Mouse (Mus musculus) cerebral cortex, adult 2 months (tissue): ENCODE data around the gene Diaph3.

Experiments
- WGBS: fragments of 180-500 bp; shearing (Covaris S2); methylation state at CpG from one replicate; pipeline ENCODE4 v1.1.7; 2018; 5-methylcytosine and 5-hydroxymethylcytosine counted together

The Diaph3 gene

GRCm38 (mm10) chr14:87084906-87085305 is 56.1 kb downstream of the Diaph3 start:
- WGBS = 90% methylated on average over 8 of the region's 8 CpGs

GRCm38 (mm10) chr14:87083911-87084310 is 57.1 kb downstream of the Diaph3 start:
- 68% methylated on average over 6 of the region's 6 CpGs for WGBS

- 94% methylated on average over 2 of the region's 2 CpGs for WGBS
Measured at GRCm38 (mm10) chr14:87079725-87080124, 61.3 kb downstream of the Diaph3 start.

- WGBS = 97% methylated on average over 2 of the region's 2 CpGs
Measured at GRCm38 (mm10) chr14:87075021-87075531, 66.0 kb downstream of the Diaph3 start.

GRCm38 (mm10) chr14:87064281-87064680 is 76.8 kb downstream of the Diaph3 start:
- 75% methylated on average over 4 of the region's 4 CpGs for WGBS

GRCm38 (mm10) chr14:87056169-87056568 is 84.9 kb downstream of the Diaph3 start:
- WGBS = 84% methylated on average over 2 of the region's 2 CpGs

GRCm38 (mm10) chr14:87051187-87051586 is 89.8 kb downstream of the Diaph3 start:
- 86% methylated on average over 5 of the region's 5 CpGs for WGBS

- 44% methylated on average over 5 of the region's 5 CpGs for WGBS
Measured at GRCm38 (mm10) chr14:87044401-87044806, 96.6 kb downstream of the Diaph3 start.

- 96% methylated on average over 10 of the region's 10 CpGs for WGBS
Measured at GRCm38 (mm10) chr14:87020240-87020639, 120.8 kb downstream of the Diaph3 start.

GRCm38 (mm10) chr14:87019687-87020086 is 121.3 kb downstream of the Diaph3 start:
- WGBS = 63% methylated on average over 3 of the region's 3 CpGs

- 86% methylated on average over 4 of the region's 4 CpGs for WGBS
Measured at GRCm38 (mm10) chr14:86997318-86997717, 143.7 kb downstream of the Diaph3 start.

- WGBS = 63% methylated on average over 1 of the region's 1 CpGs
Measured at GRCm38 (mm10) chr14:86951169-86951568, 189.9 kb downstream of the Diaph3 start.

- WGBS = 92% methylated on average over 2 of the region's 2 CpGs
Measured at GRCm38 (mm10) chr14:86937953-86938352, 203.1 kb downstream of the Diaph3 start.

- 55% methylated on average over 3 of the region's 3 CpGs for WGBS
Measured at GRCm38 (mm10) chr14:86936424-86936823, 204.6 kb downstream of the Diaph3 start.

GRCm38 (mm10) chr14:86930763-86931162 is 210.3 kb downstream of the Diaph3 start:
- WGBS = 89% methylated on average over 4 of the region's 4 CpGs

GRCm38 (mm10) chr14:86926827-86927226 is 214.2 kb downstream of the Diaph3 start:
- WGBS = 55% methylated on average over 7 of the region's 7 CpGs

- 70% methylated on average over 3 of the region's 3 CpGs for WGBS
Measured at GRCm38 (mm10) chr14:86889070-86889804, 251.8 kb downstream of the Diaph3 start.

- WGBS = 75% methylated on average over 5 of the region's 5 CpGs
Measured at GRCm38 (mm10) chr14:86885417-86886098, 255.5 kb downstream of the Diaph3 start.

GRCm38 (mm10) chr14:86869536-86869935 is 271.5 kb downstream of the Diaph3 start:
- WGBS = 67% methylated on average over 5 of the region's 5 CpGs

- WGBS = 49% methylated on average over 3 of the region's 3 CpGs
Measured at GRCm38 (mm10) chr14:86867143-86867542, 273.9 kb downstream of the Diaph3 start.

GRCm38 (mm10) chr14:86864053-86864452 is 277.0 kb downstream of the Diaph3 start:
- 85% methylated on average over 3 of the region's 3 CpGs for WGBS

- WGBS = 48% methylated on average over 11 of the region's 11 CpGs
Measured at GRCm38 (mm10) chr14:86861277-86861946, 279.6 kb downstream of the Diaph3 start.
